Mouse (Mus musculus) small intestine, adult 2 months (tissue): ENCODE results near the gene Zbtb7b. TPM values are rescaled to one million over a fixed set of nuclear protein-coding genes. Genes with fewer than 3 reads are reported as not detected.

Experiments used
- H3K27ac ChIP-seq: fragments of 200-500 bp; 2 replicates; pipeline ENCODE4 v1.5.1; 2012; ENCODE audit warnings: low read depth, low read length, control low read depth, inconsistent platforms; ENCODE audit not compliant: insufficient read depth
- H3K27me3 ChIP-seq: fragments of 200-500 bp; 2 replicates; pipeline ENCODE4 v1.6.1; 2012; ENCODE audit warnings: mild to moderate bottlenecking, moderate library complexity, low read length, inconsistent platforms; ENCODE audit not compliant: control insufficient read depth, insufficient read depth
- H3K36me3 ChIP-seq: fragments of 200-500 bp; 2 replicates; pipeline ENCODE4 v1.6.1; 2012; ENCODE audit warnings: mild to moderate bottlenecking, low read length, control low read depth, inconsistent platforms; ENCODE audit not compliant: control insufficient read depth, insufficient read depth
- H3K4me1 ChIP-seq: fragments of 200-500 bp; 2 replicates; pipeline ENCODE4 v1.6.1; 2012; ENCODE audit warnings: low read length, inconsistent platforms, mixed read lengths; ENCODE audit not compliant: control insufficient read depth, insufficient read depth, insufficient read length
- H3K4me3 ChIP-seq: fragments of 200-500 bp; 2 replicates; pipeline ENCODE4 v1.5.1; 2012; ENCODE audit warnings: low read depth, mild to moderate bottlenecking, control low read depth, inconsistent platforms, low read length, moderate library complexity
- CTCF ChIP-seq: fragments of 200-500 bp; IDR thresholded peaks from 2 replicates; pipeline ENCODE4 v1.5.1; 2012; ENCODE audit warnings: low read depth, mild to moderate bottlenecking, control low read depth, inconsistent platforms, low read length, moderate library complexity, mixed read lengths; ENCODE audit not compliant: insufficient replicate concordance, insufficient read length; ENCODE audit errors: extremely low read depth
- POLR2A ChIP-seq: fragments of 200-500 bp; IDR thresholded peaks from 2 replicates; pipeline ENCODE4 v1.6.1; 2012; ENCODE audit warnings: low read depth, mild to moderate bottlenecking, control low read depth, inconsistent platforms, low read length, moderate library complexity
- WGBS: fragments of 180-500 bp; shearing (Covaris S2); methylation state at CpG from one replicate; pipeline ENCODE4 v1.1.7; 2018; 5-methylcytosine and 5-hydroxymethylcytosine counted together
- polyA plus RNA-seq: library from polyadenylated mRNA; depleted of rRNA; stranded (reverse); fragments of >200 nt; gene quantifications from 2 replicates; pipeline ENCODE4 v1.2.3, GENCODE M21; 2012

The Zbtb7b gene
- polyA plus RNA-seq, 1 experiment: 262 TPM

DNA sequence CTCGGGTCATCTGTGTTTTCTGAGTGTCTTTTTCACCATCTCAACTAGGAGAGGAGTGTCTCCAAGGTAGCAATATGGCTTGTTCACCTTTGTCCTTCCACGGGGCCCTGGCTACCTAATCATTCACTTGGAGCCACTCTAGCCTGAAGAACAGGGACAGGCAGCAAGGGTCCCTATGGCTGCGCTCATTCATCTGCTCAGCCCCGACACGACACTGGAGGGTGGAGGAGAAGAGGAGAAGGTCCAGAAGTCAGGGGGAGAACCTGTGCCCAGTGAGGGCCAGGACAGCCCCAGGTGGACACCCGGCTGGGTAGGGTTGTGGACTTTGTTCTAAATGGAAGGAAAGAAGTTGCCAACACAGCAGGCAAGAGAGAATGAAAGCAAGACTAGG, 39.1 kb downstream of the Zbtb7b start:
- no peaks in the 10 kb centered on the region for H3K27me3 ChIP-seq
- TF ChIP-seq POLR2A: no peak
- TF ChIP-seq CTCF: no peak
- peaks cover 39% of the 10 kb centered on the region for H3K4me1 ChIP-seq
- WGBS: 35% methylated on average over 6 of the region's 6 CpGs
- H3K4me3 ChIP-seq: peak overlapping the region; percentile 36; the same call in 1 of the 2 replicates
- H3K27ac ChIP-seq: peak overlapping the region; percentile 98
- no peaks in the 10 kb centered on the region for H3K36me3 ChIP-seq

DNA sequence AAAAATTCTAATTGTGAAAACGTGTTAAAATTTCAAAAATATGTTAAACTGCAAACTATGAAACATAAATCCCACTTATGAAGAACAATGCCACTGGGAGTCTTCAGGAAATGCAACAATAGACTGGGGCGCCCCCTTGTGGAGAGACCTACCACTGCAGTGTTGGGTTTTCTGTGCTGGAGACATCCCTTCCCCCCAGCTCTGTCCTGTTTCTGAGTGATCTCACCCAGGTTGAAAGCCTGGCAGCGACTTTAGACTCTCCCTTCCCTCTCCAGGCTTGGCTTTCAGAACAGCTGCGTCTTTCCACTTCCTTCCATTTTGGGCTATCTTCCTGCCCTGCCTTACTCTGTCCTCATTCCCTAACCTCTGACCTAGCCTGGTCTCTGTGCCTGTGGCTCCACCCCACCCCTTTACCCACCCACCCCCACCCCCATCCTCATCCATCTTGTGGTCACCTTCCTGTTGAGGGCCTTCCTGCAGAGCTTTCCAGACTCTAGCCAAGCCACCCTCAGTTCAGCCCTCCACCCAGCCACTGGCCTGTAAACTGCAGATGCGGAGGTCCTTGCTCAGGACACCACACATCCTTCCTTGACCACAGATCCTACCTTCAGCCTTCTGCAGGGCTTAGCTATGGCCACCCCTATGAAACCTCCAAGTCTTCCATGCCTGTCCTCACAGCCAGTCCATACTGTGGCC, 39.6 kb downstream of the Zbtb7b start:
- WGBS: 17% methylated on average over 5 of the region's 5 CpGs
- H3K27ac ChIP-seq: peak overlapping the region; percentile 98

GRCm38 (mm10) chr3:89351271-89351670, 43.3 kb downstream of the Zbtb7b start:
- WGBS: 39% methylated on average over 5 of the region's 5 CpGs
- no peaks in the 10 kb centered on the region for H3K27me3 ChIP-seq
- H3K36me3 ChIP-seq: no peaks in the 10 kb centered on the region

More for the DNA sequence above, 39.6 kb downstream of the Zbtb7b start:
- Histone ChIP-seq H3K4me3 (peak overlapping the region; percentile 36), H3K36me3 (no peaks in the 10 kb centered on the region), H3K27me3 (no peaks in the 10 kb centered on the region), H3K4me1 (peaks cover 39% of the 10 kb centered on the region)
- TF ChIP-seq POLR2A (no peak), CTCF (peak; percentile 86; the same call in 1 of the 2 replicates)

GRCm38 (mm10) chr3:89349869-89350501, 44.6 kb downstream of the Zbtb7b start, which contains the start of gene Adam15:
TSS of gene Adam15 (minus strand) at chr3:89349996.
- Histone ChIP-seq H3K4me3 (peak within 1 kb of the TSS; percentile 80), H3K4me1 (peaks cover 23% of the 10 kb centered on the region), H3K27me3 (no peaks in the 10 kb centered on the region), H3K36me3 (peaks cover 3% of the 10 kb centered on the region; the same call in 1 of the 2 replicates), H3K27ac (peak within 1 kb of the TSS; percentile 28; the same call in 1 of the 2 replicates)
- TF ChIP-seq CTCF (no peak), POLR2A (no peak; the same call in 1 of the 2 replicates)
- under 1% methylated on average over 57 of the region's 59 CpGs for WGBS

More at GRCm38 (mm10) chr3:89351271-89351670, 43.3 kb downstream of the Zbtb7b start:
- H3K27ac ChIP-seq: no peak overlapping the region
- H3K4me3 ChIP-seq: no peak overlapping the region
- peaks cover 34% of the 10 kb centered on the region for H3K4me1 ChIP-seq
- TF ChIP-seq CTCF (no peak), POLR2A (no peak)

DNA sequence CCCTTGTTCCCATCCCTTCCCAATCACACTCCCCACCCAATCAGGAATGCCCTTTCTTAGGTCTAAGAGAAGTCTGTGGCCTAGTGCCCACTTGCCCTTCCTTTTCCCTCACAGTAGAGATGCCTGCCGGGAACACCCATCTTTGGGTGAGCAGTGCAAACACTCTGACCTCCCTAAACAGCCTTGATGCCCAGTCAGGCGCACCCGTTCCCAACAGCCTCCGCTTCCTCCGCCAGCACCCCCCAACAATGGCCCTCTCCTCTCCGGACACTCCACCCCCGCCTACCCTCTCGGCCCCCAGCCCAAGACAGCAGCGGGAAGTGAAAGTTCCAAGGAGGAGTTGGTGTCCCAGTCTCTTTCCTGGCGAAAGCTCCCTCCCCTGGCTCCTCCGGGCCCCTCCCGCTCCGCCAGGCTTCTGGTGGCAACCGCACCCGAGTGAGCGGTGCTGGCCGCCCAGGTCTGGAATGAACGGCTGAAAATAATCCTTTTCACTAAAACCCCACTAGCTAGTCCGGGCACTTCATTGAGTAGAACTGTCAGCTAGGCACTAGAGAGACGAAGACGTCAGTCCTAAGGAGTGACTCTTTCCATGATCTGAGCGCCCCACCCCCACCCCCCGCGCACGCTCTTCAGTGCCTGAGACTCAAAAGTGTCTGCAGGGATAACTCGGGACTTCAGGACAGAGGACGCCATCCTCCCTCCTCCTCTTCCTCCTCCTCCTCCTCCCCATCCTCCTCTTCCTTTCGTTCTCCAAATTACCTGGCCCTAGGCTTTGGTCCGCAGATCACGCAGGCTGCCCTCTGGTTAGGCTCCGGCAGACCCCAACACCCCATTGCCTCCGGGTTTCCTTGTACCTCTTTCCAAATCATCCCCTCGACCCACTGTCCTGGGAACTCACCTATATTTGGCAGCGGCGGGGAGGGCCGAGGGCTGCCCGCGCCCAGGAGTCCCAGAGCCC, 45.4 kb downstream of the Zbtb7b start:
- Histone ChIP-seq H3K27ac (peak overlapping the region; percentile 27; the same call in 1 of the 2 replicates), H3K27me3 (no peaks in the 10 kb centered on the region), H3K4me3 (peak overlapping the region; percentile 80), H3K4me1 (peaks cover 20% of the 10 kb centered on the region), H3K36me3 (peaks cover 3% of the 10 kb centered on the region; the same call in 1 of the 2 replicates)
- no peak for TF ChIP-seq CTCF
- no peak; the same call in 1 of the 2 replicates for TF ChIP-seq POLR2A
- WGBS: 2% methylated on average over 38 of the region's 38 CpGs

- Histone ChIP-seq H3K36me3 (peaks cover 6% of the 10 kb centered on the region; the same call in 1 of the 2 replicates), H3K4me1 (peaks cover 17% of the 10 kb centered on the region), H3K27me3 (no peaks in the 10 kb centered on the region), H3K27ac (no peak overlapping the region), H3K4me3 (no peak overlapping the region)
- TF ChIP-seq CTCF (no peak), POLR2A (no peak)
- 75% methylated on average over 1 of the region's 1 CpGs for WGBS
Measured at GRCm38 (mm10) chr3:89347916-89348315, 46.7 kb downstream of the Zbtb7b start.

GRCm38 (mm10) chr3:89346815-89347540, 47.6 kb downstream of the Zbtb7b start:
- H3K36me3 ChIP-seq: peaks cover 6% of the 10 kb centered on the region; the same call in 1 of the 2 replicates
- no peak overlapping the region for H3K27ac ChIP-seq
- 88% methylated on average over 10 of the region's 10 CpGs for WGBS
- H3K4me1 ChIP-seq: peaks cover 17% of the 10 kb centered on the region
- no peak for TF ChIP-seq CTCF
- TF ChIP-seq POLR2A: no peak
- H3K4me3 ChIP-seq: no peak overlapping the region
- H3K27me3 ChIP-seq: no peaks in the 10 kb centered on the region
